Mouse (Mus musculus) erythroblast, embryonic 14.5 days (primary cell): Measurements from ENCODE around the gene Sat2. TPM values are rescaled to one million over a fixed set of nuclear protein-coding genes. Genes with fewer than 3 reads are reported as not detected.
"Not testable (repeated sequence)": the region's sequence is repeated elsewhere in the genome, so short reads cannot be mapped to it uniquely, and the experiment has no call there.

ENCODE experiments used
- H3K27me3 ChIP-seq: 2 replicates; pipeline ENCODE4 v1.6.1; 2012; ENCODE audit warnings: inconsistent platforms; ENCODE audit not compliant: control insufficient read depth
- H3K36me3 ChIP-seq: 2 replicates; pipeline ENCODE4 v1.6.1; 2012; ENCODE audit warnings: mild to moderate bottlenecking, inconsistent platforms; ENCODE audit not compliant: control insufficient read depth
- H3K4me1 ChIP-seq: 2 replicates; pipeline ENCODE4 v1.6.1; 2012; ENCODE audit warnings: inconsistent platforms; ENCODE audit not compliant: control insufficient read depth
- H3K4me3 ChIP-seq: replicated peaks from 2 replicates; pipeline ENCODE3; 2012; ENCODE audit warnings: moderate library complexity, mild to moderate bottlenecking, inconsistent platforms
- H3K9me3 ChIP-seq: 2 replicates; pipeline ENCODE4 v1.6.1; 2012; ENCODE audit warnings: low read length, inconsistent platforms, mixed read lengths; ENCODE audit not compliant: control insufficient read depth
- GATA1 ChIP-seq: IDR thresholded peaks from 2 replicates; pipeline ENCODE4 v1.6.1; 2012; ENCODE audit warnings: low read length, inconsistent platforms, mixed read lengths
- TAL1 ChIP-seq: IDR thresholded peaks from 3 replicates; pipeline ENCODE4 v1.6.1; 2012; ENCODE audit warnings: low read length, inconsistent platforms, mixed read lengths
- polyA plus RNA-seq: library from polyadenylated mRNA; stranded (reverse); fragments of >175 nt; gene quantifications from 2 replicates; pipeline ENCODE4 v1.2.3, GENCODE M21; 2012

The Sat2 gene
- polyA plus RNA-seq, 1 experiment: not detected

- peaks cover 27% of the 10 kb centered on the region for H3K36me3 ChIP-seq
- no peaks in the 10 kb centered on the region for H3K9me3 ChIP-seq
- peak overlapping the region; percentile 88 for H3K4me3 ChIP-seq
- peaks cover 94% of the 10 kb centered on the region for H3K4me1 ChIP-seq
- no peaks in the 10 kb centered on the region for H3K27me3 ChIP-seq
- TF ChIP-seq GATA1: no peak
- no peak for TF ChIP-seq TAL1
These were observed 15.4 kb upstream of the Sat2 start for GRCm38 (mm10) chr11:69606491-69606795.

GRCm38 (mm10) chr11:69606832-69607231 is 15.0 kb upstream of the Sat2 start:
- TF ChIP-seq TAL1 (no peak), GATA1 (no peak)

GRCm38 (mm10) chr11:69608525-69608924 is 13.3 kb upstream of the Sat2 start:
- Histone ChIP-seq H3K36me3 (peaks cover 6% of the 10 kb centered on the region), H3K4me3 (no peak overlapping the region), H3K27me3 (no peaks in the 10 kb centered on the region), H3K4me1 (peaks cover 86% of the 10 kb centered on the region), H3K9me3 (no peaks in the 10 kb centered on the region)
- no peak for TF ChIP-seq TAL1
- TF ChIP-seq GATA1: no peak

More at GRCm38 (mm10) chr11:69606832-69607231, 15.0 kb upstream of the Sat2 start:
- Histone ChIP-seq H3K4me3 (no peak overlapping the region), H3K9me3 (no peaks in the 10 kb centered on the region), H3K4me1 (peaks cover 90% of the 10 kb centered on the region), H3K36me3 (peaks cover 23% of the 10 kb centered on the region), H3K27me3 (no peaks in the 10 kb centered on the region)

GRCm38 (mm10) chr11:69609416-69609815 is 12.4 kb upstream of the Sat2 start:
- peak overlapping the region; percentile 15 for H3K4me3 ChIP-seq
- H3K9me3 ChIP-seq: no peaks in the 10 kb centered on the region
- H3K36me3 ChIP-seq: no peaks in the 10 kb centered on the region
- peaks cover 85% of the 10 kb centered on the region for H3K4me1 ChIP-seq
- H3K27me3 ChIP-seq: no peaks in the 10 kb centered on the region
- no peak for TF ChIP-seq TAL1
- peak; percentile 48; the same call in 1 of the 2 replicates for TF ChIP-seq GATA1

GRCm38 (mm10) chr11:69610899-69611298 is 10.9 kb upstream of the Sat2 start:
- no peak for TF ChIP-seq TAL1
- no peak for TF ChIP-seq GATA1
- Histone ChIP-seq H3K4me3 (no peak overlapping the region), H3K27me3 (no peaks in the 10 kb centered on the region), H3K9me3 (no peaks in the 10 kb centered on the region), H3K36me3 (no peaks in the 10 kb centered on the region), H3K4me1 (peaks cover 73% of the 10 kb centered on the region)

GRCm38 (mm10) chr11:69613553-69614256 is 8.1 kb upstream of the Sat2 start:
- Histone ChIP-seq H3K4me1 (peaks cover 63% of the 10 kb centered on the region), H3K36me3 (no peaks in the 10 kb centered on the region), H3K9me3 (no peaks in the 10 kb centered on the region), H3K27me3 (peaks cover 6% of the 10 kb centered on the region), H3K4me3 (peak overlapping the region; percentile 65)
- TF ChIP-seq TAL1: no peak
- TF ChIP-seq GATA1: no peak

GRCm38 (mm10) chr11:69614257-69614588 is 7.6 kb upstream of the Sat2 start:
- Histone ChIP-seq H3K4me1 (peaks cover 58% of the 10 kb centered on the region), H3K4me3 (peak overlapping the region; percentile 43)
- H3K9me3 ChIP-seq, H3K36me3 ChIP-seq, H3K27me3 ChIP-seq: not testable (repeated sequence)

- H3K4me1 ChIP-seq: peaks cover 58% of the 10 kb centered on the region
- H3K36me3 ChIP-seq: no peaks in the 10 kb centered on the region
- no peak overlapping the region for H3K4me3 ChIP-seq
- peaks cover 6% of the 10 kb centered on the region for H3K27me3 ChIP-seq
- no peak for TF ChIP-seq TAL1
- TF ChIP-seq GATA1: no peak
- no peaks in the 10 kb centered on the region for H3K9me3 ChIP-seq
These were observed 5.0 kb upstream of the Sat2 start for GRCm38 (mm10) chr11:69616781-69617180.

- H3K27me3 ChIP-seq: peaks cover 6% of the 10 kb centered on the region
- no peak for TF ChIP-seq TAL1
- TF ChIP-seq GATA1: no peak
- H3K4me3 ChIP-seq: no peak within 1 kb of the TSS
- H3K9me3 ChIP-seq: no peaks in the 10 kb centered on the region
- peaks cover 62% of the 10 kb centered on the region for H3K4me1 ChIP-seq
- H3K36me3 ChIP-seq: no peaks in the 10 kb centered on the region
These were observed 4.0 kb upstream of the Sat2 start, which contains the start of gene Shbg for GRCm38 (mm10) chr11:69617805-69618204. Gene Shbg (minus strand): TSS chr11:69617905.

- Histone ChIP-seq H3K36me3 (no peaks in the 10 kb centered on the region), H3K9me3 (no peaks in the 10 kb centered on the region), H3K27me3 (peaks cover 6% of the 10 kb centered on the region), H3K4me1 (peaks cover 48% of the 10 kb centered on the region), H3K4me3 (no peak overlapping the region)
- TF ChIP-seq GATA1 (no peak), TAL1 (no peak)
These were observed 1.3 kb upstream of the Sat2 start for GRCm38 (mm10) chr11:69620394-69621081.
